Mouse (Mus musculus): ENCODE data around the gene Mipep.

Mipep gene

GRCm38 (mm10) chr14:60757265-60757664, 27.1 kb upstream of the Mipep start:
- no peak for DNase-seq (ENCODE audit: low spot score)

- no peak for DNase-seq (ENCODE audit: low spot score)
Observed at GRCm38 (mm10) chr14:60757722-60758121, 26.7 kb upstream of the Mipep start.

GRCm38 (mm10) chr14:60759097-60759496, 25.3 kb upstream of the Mipep start:
- DNase-seq (ENCODE audit: low spot score) = no peak

- DNase-seq (ENCODE audit: low spot score) = no peak
Observed at GRCm38 (mm10) chr14:60761801-60762200, 22.6 kb upstream of the Mipep start.

GRCm38 (mm10) chr14:60762754-60763153, 21.6 kb upstream of the Mipep start:
- DNase-seq (ENCODE audit: low spot score) = no peak

GRCm38 (mm10) chr14:60763746-60764145, 20.6 kb upstream of the Mipep start:
- DNase-seq (ENCODE audit: low spot score) = no peak

GRCm38 (mm10) chr14:60764526-60764925, 19.8 kb upstream of the Mipep start:
- DNase-seq (ENCODE audit: low spot score) = no peak

GRCm38 (mm10) chr14:60765025-60765424, 19.3 kb upstream of the Mipep start:
- peak; percentile 43 for DNase-seq (ENCODE audit: low spot score)

- no peak for DNase-seq (ENCODE audit: low spot score)
Observed at GRCm38 (mm10) chr14:60767884-60768283, 16.5 kb upstream of the Mipep start, which contains the start of gene C1qtnf9. C1qtnf9 (plus strand) TSS chr14:60768134.

GRCm38 (mm10) chr14:60769340-60769739, 15.0 kb upstream of the Mipep start:
- no peak for DNase-seq (ENCODE audit: low spot score)

- no peak for DNase-seq (ENCODE audit: low spot score)
Observed at GRCm38 (mm10) chr14:60770594-60770993, 13.8 kb upstream of the Mipep start.

- peak; percentile 59 for DNase-seq (ENCODE audit: low spot score)
Observed at GRCm38 (mm10) chr14:60771057-60771456, 13.3 kb upstream of the Mipep start.

- no peak for DNase-seq (ENCODE audit: low spot score)
Observed at GRCm38 (mm10) chr14:60773476-60773875, 10.9 kb upstream of the Mipep start.

GRCm38 (mm10) chr14:60776521-60776920, 7.9 kb upstream of the Mipep start:
- no peak for DNase-seq (ENCODE audit: low spot score)

GRCm38 (mm10) chr14:60777485-60777919, 6.9 kb upstream of the Mipep start:
- no peak for DNase-seq (ENCODE audit: low spot score)

GRCm38 (mm10) chr14:60779198-60779597, 5.2 kb upstream of the Mipep start:
- DNase-seq (ENCODE audit: low spot score) = no peak

- no peak for DNase-seq (ENCODE audit: low spot score)
Observed at GRCm38 (mm10) chr14:60782121-60782656, 2.2 kb upstream of the Mipep start.

- DNase-seq (ENCODE audit: low spot score) = no peak
Observed at GRCm38 (mm10) chr14:60783196-60783595, 1.2 kb upstream of the Mipep start.

- peak; percentile 50 for DNase-seq (ENCODE audit: low spot score)
Observed at GRCm38 (mm10) chr14:60790103-60790502, 5.7 kb downstream of the Mipep start.

GRCm38 (mm10) chr14:60796600-60797322, 12.4 kb downstream of the Mipep start:
- no peak for DNase-seq (ENCODE audit: low spot score)

GRCm38 (mm10) chr14:60797596-60797995, 13.2 kb downstream of the Mipep start:
- DNase-seq (ENCODE audit: low spot score) = no peak

GRCm38 (mm10) chr14:60798721-60799120, 14.3 kb downstream of the Mipep start:
- DNase-seq (ENCODE audit: low spot score) = no peak
